Mouse (Mus musculus): ENCODE data around the gene Ttk.

Gene Ttk

GRCm38 (mm10) chr9:83833811-83834747, at the start of gene Ttk:
Gene Ttk (plus strand): TSS chr9:83834689.
- peak; percentile 85 to 90 for DNase-seq (ENCODE audit: low spot score in 2 of 2)

GRCm38 (mm10) chr9:83785501-83785900, 49.0 kb upstream of the Ttk start:
- DNase-seq (ENCODE audit: low spot score in 2 of 2) = no peak

GRCm38 (mm10) chr9:83789326-83789725, 45.2 kb upstream of the Ttk start:
- DNase-seq (ENCODE audit: low spot score in 2 of 2) = no peak

- DNase-seq (ENCODE audit: low spot score in 2 of 2) = no peak
Observed at GRCm38 (mm10) chr9:83796875-83797274, 37.6 kb upstream of the Ttk start.

GRCm38 (mm10) chr9:83797898-83798297, 36.6 kb upstream of the Ttk start:
- no peak for DNase-seq (ENCODE audit: low spot score in 2 of 2)

GRCm38 (mm10) chr9:83804341-83804740, 30.1 kb upstream of the Ttk start:
- DNase-seq (ENCODE audit: low spot score in 2 of 2) = peak in 1 of 2 experiments; percentile 10

- DNase-seq (ENCODE audit: low spot score in 2 of 2) = peak in 1 of 2 experiments; percentile 29
Observed at GRCm38 (mm10) chr9:83805164-83805976, 29.1 kb upstream of the Ttk start.

- peak; percentile 75 to 79 for DNase-seq (ENCODE audit: low spot score in 2 of 2)
Observed at GRCm38 (mm10) chr9:83805977-83806815, 28.3 kb upstream of the Ttk start, which contains the start of gene Elovl4. Gene Elovl4 (minus strand): TSS chr9:83806277.

- peak in 1 of 2 experiments; percentile 42 for DNase-seq (ENCODE audit: low spot score in 2 of 2)
Observed at GRCm38 (mm10) chr9:83807562-83807961, 26.9 kb upstream of the Ttk start.

- DNase-seq (ENCODE audit: low spot score in 2 of 2) = no peak
Observed at GRCm38 (mm10) chr9:83819188-83819587, 15.3 kb upstream of the Ttk start.

- no peak for DNase-seq (ENCODE audit: low spot score in 2 of 2)
Observed at GRCm38 (mm10) chr9:83820976-83821375, 13.5 kb upstream of the Ttk start.

- DNase-seq (ENCODE audit: low spot score in 2 of 2) = no peak
Observed at GRCm38 (mm10) chr9:83822925-83823324, 11.6 kb upstream of the Ttk start.

- DNase-seq (ENCODE audit: low spot score in 2 of 2) = no peak
Observed at GRCm38 (mm10) chr9:83829896-83830295, 4.6 kb upstream of the Ttk start.

GRCm38 (mm10) chr9:83831152-83831551, 3.3 kb upstream of the Ttk start:
- DNase-seq (ENCODE audit: low spot score in 2 of 2) = no peak

- peak in 1 of 2 experiments; percentile 7 for DNase-seq (ENCODE audit: low spot score in 2 of 2)
Observed at GRCm38 (mm10) chr9:83834748-83835313, 342 bp downstream of the Ttk start.

- no peak for DNase-seq (ENCODE audit: low spot score in 2 of 2)
Observed at GRCm38 (mm10) chr9:83852464-83852863, 18.0 kb downstream of the Ttk start.

GRCm38 (mm10) chr9:83865165-83865564, 30.7 kb downstream of the Ttk start:
- no peak for DNase-seq (ENCODE audit: low spot score in 2 of 2)

GRCm38 (mm10) chr9:83882191-83882590, 47.7 kb downstream of the Ttk start:
- no peak for DNase-seq (ENCODE audit: low spot score in 2 of 2)

GRCm38 (mm10) chr9:83886149-83886548, 51.7 kb downstream of the Ttk start:
- no peak for DNase-seq (ENCODE audit: low spot score in 2 of 2)

- no peak for DNase-seq (ENCODE audit: low spot score in 2 of 2)
Observed at GRCm38 (mm10) chr9:83888214-83888613, 53.7 kb downstream of the Ttk start.

- DNase-seq (ENCODE audit: low spot score in 2 of 2) = no peak
Observed at GRCm38 (mm10) chr9:83893073-83893472, 58.6 kb downstream of the Ttk start.

Data from frontal cortex, postnatal 14 days (tissue).